Mouse (Mus musculus): ENCODE results near the gene Mettl7a3.
"Not testable (repeated sequence)": the region's sequence is repeated elsewhere in the genome, so short reads cannot be mapped to it uniquely, and the experiment has no call there.

Mettl7a3 gene

GRCm38 (mm10) chr15:100329336-100329735, 5.4 kb upstream of the Mettl7a3 start:
- not testable (repeated sequence) for DNase-seq (ENCODE audit: low read depth, low spot score)

- DNase-seq (ENCODE audit: low read depth, low spot score): no peak
These were observed 4.0 kb upstream of the Mettl7a3 start for GRCm38 (mm10) chr15:100330739-100331138.

- DNase-seq (ENCODE audit: low read depth, low spot score): not testable (repeated sequence)
These were observed 2.4 kb upstream of the Mettl7a3 start for GRCm38 (mm10) chr15:100332077-100332961.

- not testable (repeated sequence) for DNase-seq (ENCODE audit: low read depth, low spot score)
These were observed 2.6 kb downstream of the Mettl7a3 start for GRCm38 (mm10) chr15:100337328-100337727.

- not testable (repeated sequence) for DNase-seq (ENCODE audit: low read depth, low spot score)
These were observed 3.1 kb downstream of the Mettl7a3 start for GRCm38 (mm10) chr15:100337847-100338246.

- DNase-seq (ENCODE audit: low read depth, low spot score): not testable (repeated sequence)
These were observed 6.7 kb downstream of the Mettl7a3 start for GRCm38 (mm10) chr15:100341314-100341980.

- DNase-seq (ENCODE audit: low read depth, low spot score): no peak
These were observed 10.8 kb downstream of the Mettl7a3 start for GRCm38 (mm10) chr15:100345484-100345883.

- no peak for DNase-seq (ENCODE audit: low read depth, low spot score)
These were observed 12.0 kb downstream of the Mettl7a3 start for GRCm38 (mm10) chr15:100346761-100347160.

- DNase-seq (ENCODE audit: low read depth, low spot score): no peak
These were observed 14.8 kb downstream of the Mettl7a3 start for GRCm38 (mm10) chr15:100349496-100349895.

- no peak for DNase-seq (ENCODE audit: low read depth, low spot score)
These were observed 16.9 kb downstream of the Mettl7a3 start for GRCm38 (mm10) chr15:100351501-100352060.

- DNase-seq (ENCODE audit: low read depth, low spot score): no peak
These were observed 18.1 kb downstream of the Mettl7a3 start, which contains the start of the genes Methig1 and Mettl7a2 for GRCm38 (mm10) chr15:100352711-100353250. Gene Methig1 (plus strand): TSS chr15:100353149. Gene Mettl7a2 (plus strand): TSS chr15:100353200.

GRCm38 (mm10) chr15:100353399-100353798, 18.7 kb downstream of the Mettl7a3 start:
- not testable (repeated sequence) for DNase-seq (ENCODE audit: low read depth, low spot score)

GRCm38 (mm10) chr15:100355876-100356275, 21.1 kb downstream of the Mettl7a3 start:
- no peak for DNase-seq (ENCODE audit: low read depth, low spot score)

- DNase-seq (ENCODE audit: low read depth, low spot score): no peak
These were observed 29.5 kb downstream of the Mettl7a3 start, which contains the start of gene Higd1c for GRCm38 (mm10) chr15:100364242-100364641. Gene Higd1c (plus strand): TSS chr15:100364542.

GRCm38 (mm10) chr15:100365967-100366366, 31.2 kb downstream of the Mettl7a3 start:
- DNase-seq (ENCODE audit: low read depth, low spot score): not testable (repeated sequence)

GRCm38 (mm10) chr15:100367119-100367518, 32.4 kb downstream of the Mettl7a3 start:
- DNase-seq (ENCODE audit: low read depth, low spot score): no peak

- DNase-seq (ENCODE audit: low read depth, low spot score): peak; percentile 38
These were observed 40.3 kb downstream of the Mettl7a3 start for GRCm38 (mm10) chr15:100375066-100375465.

- not testable (repeated sequence) for DNase-seq (ENCODE audit: low read depth, low spot score)
These were observed 43.2 kb downstream of the Mettl7a3 start for GRCm38 (mm10) chr15:100377847-100378505.

GRCm38 (mm10) chr15:100379658-100380057, 44.9 kb downstream of the Mettl7a3 start:
- no peak for DNase-seq (ENCODE audit: low read depth, low spot score)

GRCm38 (mm10) chr15:100380104-100380503, 45.4 kb downstream of the Mettl7a3 start:
- no peak for DNase-seq (ENCODE audit: low read depth, low spot score)

GRCm38 (mm10) chr15:100385705-100386104, 51.0 kb downstream of the Mettl7a3 start:
- DNase-seq (ENCODE audit: low read depth, low spot score): no peak

Data from c-Kit-negative CD71-positive TER-119-positive erythroid progenitor cells, embryonic 14.5 days (primary cell).